Mouse (Mus musculus): Measurements from ENCODE around the gene Tbata. TPM values are rescaled to one million over a fixed set of nuclear protein-coding genes. Genes with fewer than 3 reads are reported as not detected.

Gene Tbata
- polyA plus RNA-seq, 1 experiment from 2014 or later = not detected

- Histone ChIP-seq H3K9me3 (ENCODE audit: control insufficient read depth) (no peaks in the 10 kb centered on the region), H3K9ac (ENCODE audit: low read depth, low read length) (no peak overlapping the region), H3K27me3 (replicated peaks; ENCODE audit: control insufficient read depth, insufficient read depth, low read length) (no peaks in the 10 kb centered on the region), H3K4me3 (ENCODE audit: low read depth, low read length) (no peak overlapping the region), H3K27ac (ENCODE audit: low read depth, low read length) (no peak overlapping the region), H3K4me2 (replicated peaks; ENCODE audit: low read depth) (no peak overlapping the region), H3K4me1 (replicated peaks; ENCODE audit: control insufficient read depth, insufficient read depth, low read length) (no peaks in the 10 kb centered on the region), H3K36me3 (ENCODE audit: control insufficient read depth, insufficient read depth) (no peaks in the 10 kb centered on the region)
- peak; percentile 97 for TF ChIP-seq CTCF (IDR thresholded peaks at IDR 0.05; ENCODE audit: low read depth)
- ATAC-seq = peak; percentile 45
- 30% methylated on average over 11 of the region's 11 CpGs for WGBS
Observed at GRCm38 (mm10) chr10:61199566-61200213, 27.9 kb downstream of the Tbata start.

- no peak overlapping the region for H3K9ac ChIP-seq (ENCODE audit: low read depth, low read length)
- no peak for TF ChIP-seq CTCF (IDR thresholded peaks at IDR 0.05; ENCODE audit: low read depth)
- H3K27ac ChIP-seq (ENCODE audit: low read depth, low read length) = no peak overlapping the region
- H3K4me3 ChIP-seq (ENCODE audit: low read depth, low read length) = no peak overlapping the region
- H3K4me1 ChIP-seq (replicated peaks; ENCODE audit: control insufficient read depth, insufficient read depth, low read length) = no peaks in the 10 kb centered on the region
- no peaks in the 10 kb centered on the region for H3K27me3 ChIP-seq (replicated peaks; ENCODE audit: control insufficient read depth, insufficient read depth, low read length)
- ATAC-seq = no peak
- H3K36me3 ChIP-seq (ENCODE audit: control insufficient read depth, insufficient read depth) = no peaks in the 10 kb centered on the region
- H3K4me2 ChIP-seq (replicated peaks; ENCODE audit: low read depth) = no peak overlapping the region
- H3K9me3 ChIP-seq (ENCODE audit: control insufficient read depth) = no peaks in the 10 kb centered on the region
- WGBS = 87% methylated on average over 7 of the region's 7 CpGs
Observed at GRCm38 (mm10) chr10:61200232-61200820, 28.6 kb downstream of the Tbata start.

GRCm38 (mm10) chr10:61200998-61201397 is 29.2 kb downstream of the Tbata start:
- Histone ChIP-seq H3K4me2 (replicated peaks; ENCODE audit: low read depth) (no peak overlapping the region), H3K9me3 (ENCODE audit: control insufficient read depth) (no peaks in the 10 kb centered on the region), H3K27ac (ENCODE audit: low read depth, low read length) (no peak overlapping the region), H3K4me3 (ENCODE audit: low read depth, low read length) (no peak overlapping the region), H3K27me3 (replicated peaks; ENCODE audit: control insufficient read depth, insufficient read depth, low read length) (no peaks in the 10 kb centered on the region), H3K4me1 (replicated peaks; ENCODE audit: control insufficient read depth, insufficient read depth, low read length) (no peaks in the 10 kb centered on the region), H3K9ac (ENCODE audit: low read depth, low read length) (no peak overlapping the region), H3K36me3 (ENCODE audit: control insufficient read depth, insufficient read depth) (no peaks in the 10 kb centered on the region)
- no peak for ATAC-seq
- TF ChIP-seq CTCF (IDR thresholded peaks at IDR 0.05; ENCODE audit: low read depth) = no peak
- WGBS = 63% methylated on average over 9 of the region's 9 CpGs

- ATAC-seq = no peak
- Histone ChIP-seq H3K27me3 (replicated peaks; ENCODE audit: control insufficient read depth, insufficient read depth, low read length) (no peaks in the 10 kb centered on the region), H3K27ac (ENCODE audit: low read depth, low read length) (no peak overlapping the region), H3K9me3 (ENCODE audit: control insufficient read depth) (no peaks in the 10 kb centered on the region), H3K36me3 (ENCODE audit: control insufficient read depth, insufficient read depth) (no peaks in the 10 kb centered on the region), H3K4me3 (ENCODE audit: low read depth, low read length) (no peak overlapping the region), H3K4me2 (replicated peaks; ENCODE audit: low read depth) (no peak overlapping the region), H3K4me1 (replicated peaks; ENCODE audit: control insufficient read depth, insufficient read depth, low read length) (no peaks in the 10 kb centered on the region), H3K9ac (ENCODE audit: low read depth, low read length) (no peak overlapping the region)
- TF ChIP-seq CTCF (IDR thresholded peaks at IDR 0.05; ENCODE audit: low read depth) = no peak
- WGBS = 68% methylated on average over 12 of the region's 12 CpGs
Observed at GRCm38 (mm10) chr10:61201596-61202318, 30.0 kb downstream of the Tbata start.

- Histone ChIP-seq H3K9me3 (ENCODE audit: control insufficient read depth) (no peaks in the 10 kb centered on the region), H3K27ac (ENCODE audit: low read depth, low read length) (no peak overlapping the region), H3K36me3 (ENCODE audit: control insufficient read depth, insufficient read depth) (no peaks in the 10 kb centered on the region), H3K4me2 (replicated peaks; ENCODE audit: low read depth) (no peak overlapping the region), H3K4me3 (ENCODE audit: low read depth, low read length) (no peak overlapping the region), H3K27me3 (replicated peaks; ENCODE audit: control insufficient read depth, insufficient read depth, low read length) (no peaks in the 10 kb centered on the region), H3K4me1 (replicated peaks; ENCODE audit: control insufficient read depth, insufficient read depth, low read length) (no peaks in the 10 kb centered on the region), H3K9ac (ENCODE audit: low read depth, low read length) (no peak overlapping the region)
- no peak for TF ChIP-seq CTCF (IDR thresholded peaks at IDR 0.05; ENCODE audit: low read depth)
- no peak for ATAC-seq
- WGBS = 60% methylated on average over 3 of the region's 3 CpGs
Observed at GRCm38 (mm10) chr10:61203930-61204329, 32.2 kb downstream of the Tbata start.

GRCm38 (mm10) chr10:61208114-61208684 is 36.4 kb downstream of the Tbata start:
- H3K9ac ChIP-seq (ENCODE audit: low read depth, low read length) = no peak overlapping the region
- no peak overlapping the region for H3K27ac ChIP-seq (ENCODE audit: low read depth, low read length)
- no peak for TF ChIP-seq CTCF (IDR thresholded peaks at IDR 0.05; ENCODE audit: low read depth)
- H3K36me3 ChIP-seq (ENCODE audit: control insufficient read depth, insufficient read depth) = no peaks in the 10 kb centered on the region
- 79% methylated on average over 9 of the region's 9 CpGs for WGBS
- H3K4me1 ChIP-seq (replicated peaks; ENCODE audit: control insufficient read depth, insufficient read depth, low read length) = no peaks in the 10 kb centered on the region
- H3K4me2 ChIP-seq (replicated peaks; ENCODE audit: low read depth) = no peak overlapping the region
- 0 out of 2 replicates have a peak, but pooled peaks cover 3% of the 10 kb centered on the region for H3K27me3 ChIP-seq (replicated peaks; ENCODE audit: control insufficient read depth, insufficient read depth, low read length)
- H3K4me3 ChIP-seq (ENCODE audit: low read depth, low read length) = no peak overlapping the region
- no peak for ATAC-seq
- H3K9me3 ChIP-seq (ENCODE audit: control insufficient read depth) = no peaks in the 10 kb centered on the region
